Mouse (Mus musculus): ENCODE data around the gene Lrrc40.
A peak's percentile ranks its signal among the peaks of the same experiment; 100 is the strongest.

Lrrc40 gene

DNA sequence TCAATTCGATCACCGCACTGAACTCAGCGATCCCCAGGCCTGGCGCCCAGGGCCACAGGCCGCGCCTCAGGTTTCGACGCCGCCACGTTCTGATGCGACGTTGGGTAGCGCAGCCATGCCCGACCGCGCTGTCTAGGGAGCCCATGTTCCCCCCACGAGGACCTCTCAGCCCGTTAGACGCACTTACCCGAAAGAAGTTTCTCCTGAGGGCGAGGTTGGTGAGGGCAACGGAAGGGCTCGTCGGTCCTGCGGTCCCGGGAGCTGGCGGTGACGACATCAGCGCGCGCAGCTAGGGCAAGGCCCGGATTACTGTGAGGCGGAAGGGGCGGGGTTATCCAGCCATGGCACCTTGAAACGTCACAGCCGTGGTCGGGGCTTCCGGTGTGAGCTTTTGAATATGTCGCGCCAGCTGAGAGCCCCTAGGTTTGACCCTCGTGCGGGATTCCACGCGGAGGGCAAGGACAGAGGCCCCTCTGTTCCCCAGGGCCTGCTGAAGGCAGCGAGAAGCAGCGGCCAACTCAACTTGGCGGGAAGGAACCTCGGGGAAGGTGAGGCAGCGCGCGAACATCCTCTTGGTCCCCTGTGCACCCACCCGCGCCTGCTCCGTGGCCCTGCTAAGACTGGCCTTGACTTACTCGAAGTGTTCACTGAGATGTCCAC lies at the start of gene Lrrc40, which contains the start of gene Srsf11:
Lrrc40 (plus strand) TSS at position 334 of the 660 bp plus-strand sequence.
Srsf11 (minus strand) TSS at position 311 of the 660 bp plus-strand sequence.
- peak; percentile 98 for DNase-seq (ENCODE audit: low read depth, low spot score)

- DNase-seq (ENCODE audit: low read depth, low spot score): no peak
Measured at GRCm38 (mm10) chr3:157993322-157993721, 43.1 kb upstream of the Lrrc40 start.

GRCm38 (mm10) chr3:157995726-157996125 lies 40.7 kb upstream of the Lrrc40 start:
- no peak for DNase-seq (ENCODE audit: low read depth, low spot score)

GRCm38 (mm10) chr3:157998742-157999369 lies 37.6 kb upstream of the Lrrc40 start:
- DNase-seq (ENCODE audit: low read depth, low spot score): no peak

- no peak for DNase-seq (ENCODE audit: low read depth, low spot score)
Measured at GRCm38 (mm10) chr3:158008647-158009046, 27.8 kb upstream of the Lrrc40 start.

- no peak for DNase-seq (ENCODE audit: low read depth, low spot score)
Measured at GRCm38 (mm10) chr3:158009762-158010320, 26.6 kb upstream of the Lrrc40 start.

DNA sequence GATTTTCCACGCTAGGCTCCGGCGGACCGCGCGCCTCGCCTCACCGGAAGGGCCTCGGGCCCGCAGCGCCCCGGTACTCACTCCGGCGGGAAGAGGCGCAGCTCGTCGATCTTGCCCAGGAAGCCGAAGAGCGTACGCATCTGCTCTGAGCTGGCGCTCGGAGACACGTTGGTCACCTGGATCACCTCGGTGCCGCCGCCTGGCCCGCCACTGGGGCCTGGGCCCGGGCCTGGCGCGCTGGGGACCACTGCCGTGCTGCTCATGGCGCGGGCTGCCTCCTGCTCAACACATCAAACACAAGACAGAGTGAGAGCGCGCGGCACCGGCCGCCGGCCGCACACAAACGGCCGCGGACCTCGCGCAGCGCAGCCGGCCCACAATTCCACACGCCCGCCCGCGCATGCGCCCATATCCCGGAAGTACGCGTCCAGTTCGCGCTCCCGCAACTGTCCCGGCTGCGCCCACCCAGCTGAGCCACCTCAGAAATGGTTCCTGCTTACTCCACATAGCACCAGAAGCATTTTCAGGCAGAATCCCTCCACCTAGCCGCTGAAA lies 5.0 kb upstream of the Lrrc40 start:
- peak; percentile 94 for DNase-seq (ENCODE audit: low read depth, low spot score)

GRCm38 (mm10) chr3:158032106-158032505 lies 4.4 kb upstream of the Lrrc40 start:
- DNase-seq (ENCODE audit: low read depth, low spot score): peak; percentile 21

DNA sequence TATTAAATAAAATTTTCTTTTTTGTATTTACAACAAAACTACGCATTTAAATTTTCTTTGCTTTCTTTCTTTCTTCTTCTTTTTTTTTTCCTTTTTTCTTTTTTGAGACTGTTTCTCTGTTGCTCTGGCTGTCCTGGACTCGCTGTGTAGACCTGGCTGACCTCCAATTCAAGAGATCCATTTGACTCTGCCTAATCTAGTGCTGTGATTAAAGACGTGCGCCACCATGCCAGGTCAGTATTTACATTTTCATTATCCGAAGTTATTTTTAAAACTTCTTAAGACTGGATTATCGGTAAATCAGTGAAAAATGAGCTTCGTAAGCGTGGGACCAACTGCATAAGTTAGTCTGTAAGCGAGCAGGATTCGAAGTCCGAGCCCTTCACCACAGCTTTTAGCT lies 596 bp upstream of the Lrrc40 start:
- no peak for DNase-seq (ENCODE audit: low read depth, low spot score)

- DNase-seq (ENCODE audit: low read depth, low spot score): no peak
Measured at GRCm38 (mm10) chr3:158038106-158038505, 1.6 kb downstream of the Lrrc40 start.

DNA sequence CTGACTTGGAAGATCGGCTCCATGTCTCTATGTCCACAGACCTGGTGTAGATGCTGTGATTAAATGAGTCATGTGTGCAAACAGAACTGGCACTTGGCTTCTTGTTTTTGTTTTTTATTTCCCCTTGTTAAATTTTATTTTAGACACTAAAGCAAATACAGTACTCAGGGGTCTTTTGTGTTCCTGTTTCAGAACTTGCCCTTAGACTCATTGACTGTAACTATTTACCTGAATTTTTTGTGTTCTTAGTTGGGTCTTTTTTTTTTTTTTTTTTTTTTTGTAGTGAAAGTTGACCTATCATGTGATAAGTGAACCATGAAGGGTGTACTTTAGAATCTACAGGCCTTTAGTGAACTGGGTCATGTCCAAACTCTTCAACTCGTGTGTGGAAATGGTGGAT lies 4.3 kb downstream of the Lrrc40 start:
- DNase-seq (ENCODE audit: low read depth, low spot score): no peak

DNA sequence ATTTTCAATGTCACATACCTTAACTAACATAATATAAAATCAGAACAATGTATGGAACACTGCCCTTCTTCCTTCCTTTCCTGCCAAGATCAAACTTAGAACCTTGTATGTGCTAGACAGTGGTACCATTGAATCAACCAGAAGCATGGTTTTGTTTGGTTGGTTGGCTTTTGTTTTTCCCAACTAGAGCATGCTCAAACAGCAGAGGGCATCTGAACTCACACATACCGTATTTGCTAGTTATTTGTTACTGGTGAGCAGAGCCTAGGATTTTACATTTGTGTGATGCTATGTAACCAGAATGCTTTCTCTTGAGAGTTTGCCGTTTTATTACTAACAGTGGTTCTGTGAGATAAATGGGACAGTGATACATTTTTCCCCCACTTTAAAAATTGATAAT lies 13.0 kb downstream of the Lrrc40 start:
- no peak for DNase-seq (ENCODE audit: low read depth, low spot score)

DNA sequence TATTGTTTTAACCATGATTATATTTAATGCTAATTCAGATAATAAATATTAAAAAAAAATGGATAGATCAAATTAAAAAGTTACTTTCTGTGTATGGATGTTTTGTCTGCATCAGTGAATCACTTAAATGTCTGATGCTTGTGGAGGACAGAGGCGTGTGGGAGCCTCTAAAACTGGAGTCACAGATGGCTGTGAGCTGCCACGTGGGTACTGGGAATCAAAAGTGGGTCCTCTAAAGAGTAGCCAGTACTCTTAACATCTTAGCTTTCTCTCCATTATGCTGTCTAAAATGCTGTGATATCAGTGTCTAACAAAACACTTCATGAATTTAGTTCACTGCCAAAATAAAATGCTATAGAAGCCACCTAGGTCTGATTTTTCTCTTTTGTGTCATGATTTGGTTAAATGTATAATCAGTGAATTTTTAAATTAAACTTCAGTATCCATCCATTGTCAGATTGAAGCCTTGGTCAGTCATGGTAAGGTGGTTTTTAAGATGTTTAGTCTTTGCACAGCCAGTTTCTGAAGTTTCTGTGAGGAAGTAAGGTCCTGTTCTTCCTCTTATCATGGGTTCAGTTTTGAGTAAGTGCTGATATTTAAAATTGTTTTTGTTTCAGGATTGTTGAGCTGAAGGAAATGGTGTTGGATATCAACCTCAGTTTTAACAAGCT lies 24.3 kb downstream of the Lrrc40 start:
- DNase-seq (ENCODE audit: low read depth, low spot score): no peak

DNA sequence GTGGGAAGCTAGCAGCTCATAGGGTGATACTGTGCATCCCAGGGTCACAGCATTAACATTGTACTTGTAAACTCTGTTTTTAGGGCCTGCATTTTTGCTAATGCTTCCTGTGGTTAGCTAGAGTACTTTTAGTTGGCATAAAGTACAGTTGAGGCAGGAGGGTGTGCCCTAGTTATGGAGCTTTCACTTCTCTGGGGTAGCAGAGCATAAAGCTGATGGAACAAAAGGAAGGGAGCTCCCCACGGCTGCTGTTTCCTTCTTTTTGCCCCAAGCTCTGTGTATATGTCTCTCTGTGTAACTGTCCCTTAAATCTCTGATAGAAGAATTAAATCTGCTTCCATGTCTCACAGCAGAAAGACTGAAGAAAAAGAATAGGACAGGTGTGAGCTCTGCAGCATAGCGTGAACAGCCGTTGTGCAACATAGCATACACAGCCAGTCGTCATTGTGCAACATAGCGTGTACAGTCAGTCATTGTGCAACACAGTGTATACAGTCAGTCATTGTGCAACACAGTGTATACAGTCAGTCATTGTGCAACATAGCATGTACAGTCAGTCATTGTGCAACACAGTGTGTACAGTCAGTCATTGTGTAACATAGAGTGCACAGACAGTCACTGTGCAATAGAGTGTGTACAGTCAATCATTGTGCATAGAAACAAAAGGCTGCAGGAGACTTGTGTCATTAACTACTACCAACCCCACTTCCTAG lies 25.5 kb downstream of the Lrrc40 start:
- no peak for DNase-seq (ENCODE audit: low read depth, low spot score)

DNA sequence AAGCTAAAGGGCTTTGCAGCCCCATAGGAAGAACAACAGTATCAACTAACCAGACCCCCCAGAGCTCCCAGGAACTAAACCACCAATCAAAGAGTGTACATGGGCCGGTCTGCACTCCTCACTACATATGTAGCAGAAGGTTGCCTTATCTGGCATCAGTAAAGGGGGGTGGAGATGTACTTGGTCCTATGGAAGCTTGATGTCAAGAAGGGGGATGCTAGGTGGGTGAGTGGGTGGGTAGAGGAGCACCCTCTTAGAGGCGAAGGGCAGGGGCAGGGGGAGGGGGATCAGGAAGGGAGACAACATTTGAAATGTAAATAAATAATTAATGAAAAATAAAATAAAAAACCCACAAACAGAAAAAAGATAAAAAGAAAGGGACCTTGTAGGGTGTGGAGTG lies 28.8 kb downstream of the Lrrc40 start:
- DNase-seq (ENCODE audit: low read depth, low spot score): no peak

DNA sequence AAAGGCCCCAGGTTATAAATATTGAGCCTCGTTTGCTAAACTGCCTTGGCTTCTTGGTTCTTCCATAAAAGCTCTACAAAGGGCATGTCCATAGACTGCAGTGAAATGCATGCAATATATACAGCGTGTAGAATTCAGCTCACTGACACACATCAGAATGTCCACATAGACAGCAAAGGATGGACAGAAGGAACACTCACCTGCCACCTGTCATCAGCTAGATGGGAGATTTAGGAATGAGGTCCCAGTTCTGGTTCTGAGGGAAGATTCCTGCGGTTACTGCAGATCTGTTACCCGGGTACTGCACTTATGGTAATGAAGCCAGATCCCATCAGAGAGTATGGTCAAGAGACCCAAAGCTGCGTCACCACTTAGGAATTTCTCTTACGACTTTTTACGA lies 31.5 kb downstream of the Lrrc40 start:
- no peak for DNase-seq (ENCODE audit: low read depth, low spot score)

DNA sequence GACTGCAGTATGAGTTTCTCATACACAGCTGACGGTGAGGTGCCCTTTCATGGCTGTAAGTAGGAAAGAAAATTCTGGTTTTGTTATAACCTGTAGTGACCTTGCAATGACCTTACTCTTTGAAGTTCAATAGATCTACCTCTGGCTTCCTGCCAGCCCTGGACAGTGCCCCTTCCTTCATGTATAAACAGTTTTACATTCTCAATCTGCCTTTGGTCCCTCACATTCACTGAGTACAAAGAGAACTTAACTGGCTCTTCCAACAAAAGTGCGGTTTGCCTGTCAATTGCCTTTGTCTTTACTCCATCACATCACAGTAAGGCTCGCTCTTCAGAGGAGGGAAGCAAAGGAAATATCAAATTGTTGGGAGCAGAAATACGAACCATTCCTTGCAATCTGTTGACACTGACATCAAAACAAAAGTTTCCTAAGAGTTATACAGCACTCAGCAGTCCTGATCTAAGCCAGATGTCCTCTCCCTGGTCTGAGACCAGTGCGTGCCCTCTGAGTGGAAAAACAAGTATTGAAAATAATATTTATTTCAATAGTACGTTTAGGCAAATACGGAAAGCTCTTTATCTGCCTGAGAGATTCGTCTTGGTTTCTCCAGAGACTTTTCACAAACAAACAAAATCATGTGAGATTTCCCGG lies 32.3 kb downstream of the Lrrc40 start:
- DNase-seq (ENCODE audit: low read depth, low spot score): no peak

DNA sequence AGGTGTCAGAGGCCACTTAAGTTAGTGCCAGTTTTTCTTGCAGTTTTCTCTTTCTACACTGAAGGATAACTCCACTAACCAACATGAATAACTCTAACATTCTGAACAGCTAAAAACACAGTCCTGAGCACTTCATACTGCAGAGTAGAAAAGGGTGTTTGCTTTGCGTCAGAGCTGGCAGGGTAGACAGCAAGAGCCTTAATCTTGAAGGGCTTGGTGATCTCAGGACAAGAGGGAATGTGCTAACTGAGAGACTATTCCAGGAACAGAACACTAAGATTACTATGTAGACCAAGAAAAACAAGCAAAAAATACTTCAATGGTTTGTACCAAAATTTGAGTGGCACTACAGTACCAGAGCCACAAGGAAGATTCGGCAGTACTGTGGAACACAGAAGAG lies 38.5 kb downstream of the Lrrc40 start:
- no peak for DNase-seq (ENCODE audit: low read depth, low spot score)

GRCm38 (mm10) chr3:158076685-158077379 lies 40.4 kb downstream of the Lrrc40 start:
- peak; percentile 48 for DNase-seq (ENCODE audit: low read depth, low spot score)

- no peak for DNase-seq (ENCODE audit: low read depth, low spot score)
Measured at GRCm38 (mm10) chr3:158077380-158077772, 40.9 kb downstream of the Lrrc40 start.
